Mouse (Mus musculus) midbrain, embryonic 16.5 days (tissue): ENCODE measurements at regions not wholly inside any gene's neighbourhood (a gene's known extent, or its start where the extent isn't known, plus 50 kb on each side); places are given as distances from the start of the nearest gene placed in this dataset.

Experiments
- ATAC-seq: fragments of 200-750 bp; cut with Nextera tagmentation; 2 replicates; pipeline ENCODE4 v1.8.0; 2017; ENCODE audit warnings: moderate TSS enrichment
- H3K27ac ChIP-seq: fragments of 300-500 bp; sonication (generic); 2 replicates; pipeline ENCODE4 v1.5.1; 2014; ENCODE audit warnings: mild to moderate bottlenecking, low read length, mixed read lengths
- H3K27me3 ChIP-seq: fragments of 300-500 bp; sonication (generic); 2 replicates; pipeline ENCODE4 v1.6.1; 2014; ENCODE audit warnings: low read depth, low read length, mixed read lengths; ENCODE audit not compliant: control insufficient read depth, insufficient read depth
- H3K36me3 ChIP-seq: fragments of 300-500 bp; sonication (generic); 2 replicates; pipeline ENCODE4 v1.6.1; 2014; ENCODE audit warnings: mild to moderate bottlenecking, low read length, moderate library complexity, mixed read lengths; ENCODE audit not compliant: control insufficient read depth, insufficient read depth
- H3K4me1 ChIP-seq: fragments of 300-500 bp; sonication (generic); 2 replicates; pipeline ENCODE4 v1.6.1; 2014; ENCODE audit warnings: mild to moderate bottlenecking, low read length, mixed read lengths; ENCODE audit not compliant: control insufficient read depth, insufficient read depth
- H3K4me2 ChIP-seq: fragments of 300-500 bp; sonication (generic); 2 replicates; pipeline ENCODE4 v1.6.1; 2014; ENCODE audit warnings: mild to moderate bottlenecking, low read length, mixed read lengths
- H3K4me3 ChIP-seq: fragments of 300-500 bp; sonication (generic); 2 replicates; pipeline ENCODE4 v1.5.1; 2014; ENCODE audit warnings: low read depth, mild to moderate bottlenecking, low read length, moderate library complexity, mixed read lengths
- H3K9ac ChIP-seq: fragments of 300-500 bp; sonication (generic); 2 replicates; pipeline ENCODE4 v1.6.1; 2014; ENCODE audit warnings: low read depth, low read length, mixed read lengths
- H3K9me3 ChIP-seq: fragments of 300-500 bp; sonication (generic); replicated peaks from 2 replicates; pipeline ENCODE4 v1.6.1; 2014; ENCODE audit warnings: mild to moderate bottlenecking, low read length, mixed read lengths; ENCODE audit not compliant: control insufficient read depth, poor library complexity, severe bottlenecking
- WGBS: fragments of 180-500 bp; shearing (Covaris S2); extraction: QIAGEN DNeasy Blood & Tissue Kit; methylation state at CpG from one replicate; pipeline ENCODE4 v1.1.7; 2014; 5-methylcytosine and 5-hydroxymethylcytosine counted together

DNA sequence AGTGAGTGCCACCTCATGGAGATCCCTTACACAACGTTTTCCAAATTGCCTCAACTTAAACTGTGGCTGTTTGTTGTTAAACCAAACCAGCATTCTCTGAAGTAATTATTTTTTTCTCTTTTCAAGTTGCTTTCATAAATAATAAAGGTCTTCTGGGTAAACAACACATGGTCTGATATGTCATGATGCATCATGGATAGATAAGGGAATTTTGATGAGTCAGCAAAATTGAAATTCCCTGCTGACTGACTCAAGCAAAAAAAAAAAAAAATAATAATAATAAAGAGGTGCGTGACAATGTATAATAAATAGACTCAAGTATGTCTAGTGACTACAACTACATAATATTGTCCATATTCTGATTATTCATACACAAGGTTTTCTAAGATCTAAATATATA, 201.8 kb downstream of the Adgb start:
- WGBS = 79% methylated on average over 2 of the region's 2 CpGs
- no peak overlapping the region for H3K9ac ChIP-seq

DNA sequence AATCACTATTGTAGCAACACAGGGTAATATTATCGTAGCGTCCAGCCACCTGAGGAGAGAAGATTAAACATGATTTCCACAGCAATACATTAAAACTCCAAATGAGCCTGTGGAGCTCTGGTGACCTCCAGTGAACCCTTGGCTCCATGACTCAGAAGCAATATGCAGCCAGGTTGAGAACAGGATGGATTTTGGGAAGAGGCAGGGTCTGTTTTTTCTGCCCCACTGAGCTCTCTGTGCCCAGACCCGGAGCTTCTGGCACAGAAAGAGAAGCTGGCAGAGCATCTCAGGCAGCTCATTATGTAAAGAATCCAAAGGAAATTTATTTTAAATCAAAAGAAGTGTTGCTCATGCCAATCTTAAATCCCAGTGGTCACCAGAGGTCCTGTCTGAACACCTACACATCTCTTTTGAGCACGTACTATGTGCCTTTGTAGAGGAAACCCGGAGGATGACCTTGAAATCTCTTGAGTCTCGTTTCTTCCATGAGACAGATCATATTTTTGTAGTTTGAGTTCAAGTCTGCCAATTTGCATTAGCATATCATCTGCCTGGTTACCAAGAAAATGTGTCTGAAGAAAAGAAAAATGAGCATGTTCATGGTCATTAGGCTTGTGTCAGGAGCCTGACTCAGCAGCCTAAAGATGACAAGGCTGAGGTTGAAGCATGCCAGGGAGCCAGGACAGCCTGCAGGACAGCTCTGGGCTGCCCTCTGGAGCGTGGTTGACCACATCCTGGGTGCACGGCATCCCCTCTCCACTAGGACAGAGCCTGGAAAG, 219.4 kb downstream of the Adgb start:
- Histone ChIP-seq H3K36me3 (no peaks in the 10 kb centered on the region), H3K27me3 (no peaks in the 10 kb centered on the region), H3K4me2 (no peak overlapping the region), H3K27ac (no peak overlapping the region), H3K9ac (no peak overlapping the region), H3K4me1 (no peaks in the 10 kb centered on the region), H3K4me3 (no peak overlapping the region), H3K9me3 (no peaks in the 10 kb centered on the region)
- 63% methylated on average over 8 of the region's 8 CpGs for WGBS
- ATAC-seq = 0 out of 2 replicates have a peak, but pooled peaks have one; percentile 48

More for the DNA sequence above, 201.8 kb downstream of the Adgb start:
- H3K4me2 ChIP-seq = no peak overlapping the region
- no peaks in the 10 kb centered on the region for H3K9me3 ChIP-seq
- no peak overlapping the region for H3K27ac ChIP-seq
- no peaks in the 10 kb centered on the region for H3K27me3 ChIP-seq
- H3K36me3 ChIP-seq = no peaks in the 10 kb centered on the region
- H3K4me1 ChIP-seq = no peaks in the 10 kb centered on the region
- H3K4me3 ChIP-seq = no peak overlapping the region
- no peak for ATAC-seq

DNA sequence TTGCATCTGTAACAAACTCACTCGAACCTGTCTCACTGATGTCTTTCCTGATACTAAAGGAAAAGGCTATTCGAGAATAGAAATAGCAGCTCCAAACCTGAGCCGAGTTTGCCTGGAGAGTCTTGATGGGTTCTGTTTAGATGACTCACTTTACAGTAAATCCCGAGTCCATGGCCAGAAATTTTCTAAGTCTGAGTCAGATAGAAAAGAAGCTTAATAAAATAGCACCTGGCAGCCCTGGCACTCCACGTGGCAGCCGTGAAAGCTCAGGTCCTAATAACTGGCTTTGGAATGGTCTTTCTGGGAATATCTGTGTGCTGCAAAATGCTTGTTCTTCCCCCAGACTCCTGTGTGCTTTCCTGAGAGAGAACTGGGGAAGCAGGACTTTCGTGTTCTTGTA, 220.0 kb downstream of the Adgb start:
- Histone ChIP-seq H3K9me3 (no peaks in the 10 kb centered on the region), H3K4me2 (no peak overlapping the region), H3K4me3 (no peak overlapping the region), H3K27me3 (no peaks in the 10 kb centered on the region), H3K9ac (no peak overlapping the region), H3K4me1 (no peaks in the 10 kb centered on the region; the same call in 1 of the 2 replicates), H3K36me3 (no peaks in the 10 kb centered on the region), H3K27ac (no peak overlapping the region)
- ATAC-seq = no peak
- 78% methylated on average over 7 of the region's 7 CpGs for WGBS

DNA sequence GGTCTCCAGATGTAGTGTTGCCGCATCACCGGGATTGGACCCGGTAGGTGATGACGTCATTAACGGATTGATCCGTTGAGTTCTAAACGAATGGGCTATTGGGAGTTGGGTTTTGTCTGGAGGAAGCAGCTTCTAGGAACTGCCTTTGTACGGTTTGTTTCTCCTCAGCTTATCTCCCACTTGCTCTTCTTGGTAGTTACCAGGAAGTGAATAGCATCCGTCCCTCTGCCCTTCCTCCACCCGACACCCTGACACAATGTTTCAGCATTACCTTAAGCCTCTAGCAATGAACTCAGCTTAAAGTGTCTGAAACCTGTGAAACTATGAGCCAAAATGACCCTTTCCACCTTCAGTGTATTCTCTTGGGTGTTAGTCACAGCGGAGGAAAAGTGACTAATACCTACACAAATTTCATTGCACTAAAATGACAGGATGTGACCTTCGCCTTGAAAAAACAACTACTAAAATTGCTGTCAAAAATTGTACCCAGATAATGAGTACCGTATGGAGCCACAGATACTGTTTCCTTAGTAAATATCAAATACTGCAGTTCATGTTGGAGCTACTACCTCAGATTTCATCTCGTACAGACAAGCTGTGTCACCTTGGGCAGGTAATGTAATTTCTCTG, 237.1 kb downstream of the Adgb start:
- H3K9ac ChIP-seq = no peak overlapping the region
- ATAC-seq = no peak

DNA sequence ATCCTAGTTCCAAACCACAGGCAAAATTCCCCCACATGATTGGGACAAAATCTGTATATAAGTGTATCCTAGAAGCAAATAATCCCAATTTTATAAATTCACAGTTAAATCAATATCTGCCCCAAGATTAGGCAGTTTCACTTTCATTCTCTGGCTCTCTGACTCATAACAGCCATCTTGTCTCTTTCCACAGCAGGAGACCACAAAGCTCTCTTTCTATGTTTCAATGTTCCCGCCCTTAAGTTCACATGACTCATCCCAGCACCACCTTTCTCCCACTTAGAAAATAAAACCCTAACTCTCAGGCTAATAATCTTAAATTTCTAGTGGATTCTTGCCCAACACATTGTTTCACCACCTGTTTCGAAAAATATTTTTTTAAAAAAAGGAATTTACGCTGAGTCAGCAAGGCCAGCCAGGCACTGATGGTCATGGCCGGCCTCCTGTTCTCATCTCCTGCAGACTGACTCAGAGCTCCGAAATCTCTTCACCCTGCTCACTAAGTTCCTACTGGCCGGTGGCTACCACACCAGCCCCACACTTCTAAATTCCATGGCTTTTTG, 247.5 kb downstream of the Adgb start:
- Histone ChIP-seq H3K36me3 (no peaks in the 10 kb centered on the region), H3K9me3 (no peaks in the 10 kb centered on the region; the same call in 1 of the 2 replicates), H3K27me3 (no peaks in the 10 kb centered on the region), H3K4me3 (no peak overlapping the region), H3K9ac (no peak overlapping the region), H3K4me1 (no peaks in the 10 kb centered on the region), H3K4me2 (no peak overlapping the region), H3K27ac (no peak overlapping the region)
- ATAC-seq = no peak
- 94% methylated on average over 6 of the region's 6 CpGs for WGBS

More for the DNA sequence above, 237.1 kb downstream of the Adgb start:
- Histone ChIP-seq H3K4me2 (no peak overlapping the region), H3K4me1 (no peaks in the 10 kb centered on the region), H3K27ac (no peak overlapping the region), H3K36me3 (no peaks in the 10 kb centered on the region), H3K4me3 (no peak overlapping the region), H3K27me3 (no peaks in the 10 kb centered on the region), H3K9me3 (no peaks in the 10 kb centered on the region; the same call in 1 of the 2 replicates)
- 95% methylated on average over 14 of the region's 14 CpGs for WGBS

DNA sequence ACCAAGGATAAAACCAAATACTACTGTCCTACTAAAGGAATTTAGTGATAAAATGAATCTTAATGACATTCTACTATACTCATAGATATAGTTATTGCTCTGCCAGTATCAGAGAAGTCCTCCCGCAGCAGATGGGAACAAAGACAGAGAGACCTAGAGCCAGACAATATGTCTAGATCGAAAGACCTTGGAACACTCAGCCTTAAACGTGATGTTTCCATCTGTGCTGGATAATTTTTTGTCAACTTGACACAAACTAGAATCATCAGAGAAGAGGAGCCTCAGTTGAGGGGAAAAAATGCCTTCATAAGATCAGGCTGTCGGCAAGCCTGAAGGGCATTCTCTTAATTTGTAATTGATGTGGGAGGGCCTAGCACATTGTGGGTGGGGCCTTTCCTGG, 252.4 kb downstream of the Adgb start:
- Histone ChIP-seq H3K36me3 (no peaks in the 10 kb centered on the region), H3K27me3 (no peaks in the 10 kb centered on the region), H3K4me2 (no peak overlapping the region), H3K4me3 (no peak overlapping the region), H3K4me1 (peaks cover 5% of the 10 kb centered on the region; the same call in 1 of the 2 replicates), H3K27ac (no peak overlapping the region), H3K9me3 (no peaks in the 10 kb centered on the region), H3K9ac (no peak overlapping the region)
- no peak for ATAC-seq
- WGBS = 90% methylated on average over 4 of the region's 4 CpGs

DNA sequence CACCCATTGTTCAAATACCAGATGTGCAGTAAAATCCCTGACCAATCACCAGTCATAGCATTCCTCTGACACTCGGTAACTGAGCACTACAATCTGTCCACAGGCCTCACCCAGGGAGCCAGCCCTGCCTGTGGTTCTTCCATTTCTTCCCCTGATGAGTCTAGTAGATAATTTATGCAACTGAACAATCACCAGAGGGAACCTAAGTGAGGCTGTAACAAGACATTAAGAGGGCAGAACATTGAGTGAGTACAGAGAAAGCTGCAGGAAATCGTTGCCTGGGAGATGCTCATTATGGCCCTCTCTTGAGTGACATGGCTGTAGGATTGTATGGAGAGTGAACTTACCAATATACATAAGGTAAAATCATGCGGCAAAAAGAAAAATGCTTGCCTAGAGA, 255.2 kb downstream of the Adgb start:
- Histone ChIP-seq H3K4me2 (no peak overlapping the region), H3K27ac (no peak overlapping the region), H3K4me3 (no peak overlapping the region), H3K36me3 (no peaks in the 10 kb centered on the region), H3K27me3 (no peaks in the 10 kb centered on the region), H3K9ac (no peak overlapping the region), H3K4me1 (peaks cover 6% of the 10 kb centered on the region; the same call in 1 of the 2 replicates), H3K9me3 (no peaks in the 10 kb centered on the region)
- WGBS = 32% methylated on average over 3 of the region's 3 CpGs
- ATAC-seq = no peak

DNA sequence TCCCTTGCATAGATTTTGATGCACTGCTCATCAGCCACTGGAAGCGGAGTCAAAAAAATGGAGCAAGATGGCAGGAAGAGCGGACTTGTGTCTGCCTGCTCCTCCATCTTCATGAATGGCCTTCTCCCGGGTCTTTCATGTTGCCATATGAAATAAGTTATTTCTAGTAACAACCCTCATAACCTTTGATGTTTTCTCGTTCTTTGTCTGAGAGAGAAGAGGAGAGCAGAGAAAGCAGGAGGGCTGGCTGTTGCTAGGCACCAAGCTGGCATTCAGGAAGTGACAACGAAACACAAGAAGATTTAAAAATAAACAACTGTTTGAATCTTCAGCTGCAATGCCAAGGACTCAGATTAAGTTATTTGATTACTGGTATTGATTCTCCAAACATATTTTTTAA, 256.8 kb downstream of the Adgb start:
- ATAC-seq = peak; percentile 58; the same call in 1 of the 2 replicates
- no peak overlapping the region for H3K9ac ChIP-seq
- H3K9me3 ChIP-seq = no peaks in the 10 kb centered on the region
- H3K27ac ChIP-seq = peak overlapping the region; percentile 50; the same call in 1 of the 2 replicates
- no peak overlapping the region for H3K4me3 ChIP-seq
- 46% methylated on average over 5 of the region's 5 CpGs for WGBS
- H3K4me2 ChIP-seq = no peak overlapping the region
- H3K36me3 ChIP-seq = no peaks in the 10 kb centered on the region
- H3K27me3 ChIP-seq = no peaks in the 10 kb centered on the region
- H3K4me1 ChIP-seq = peaks cover 6% of the 10 kb centered on the region; the same call in 1 of the 2 replicates

DNA sequence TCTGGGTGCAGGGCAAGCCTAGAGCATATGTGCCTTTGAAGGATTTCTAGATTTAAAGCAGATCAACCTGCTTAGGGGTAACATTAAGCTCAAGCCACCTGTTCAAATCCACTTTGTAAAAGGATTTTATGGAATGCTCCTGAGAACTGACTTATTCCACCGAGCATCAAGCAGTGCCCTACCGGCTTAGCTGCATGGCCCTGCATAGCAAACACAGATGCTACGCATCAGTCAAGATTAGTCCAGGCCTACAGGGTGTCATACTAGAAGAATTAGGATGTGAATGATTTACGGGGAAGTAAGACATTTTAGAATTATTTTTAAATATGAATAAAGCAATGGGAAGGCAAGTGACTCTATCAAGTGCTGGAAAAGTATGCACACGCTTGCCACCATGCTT, 263.8 kb downstream of the Adgb start:
- no peak for ATAC-seq
- Histone ChIP-seq H3K27me3 (no peaks in the 10 kb centered on the region), H3K9me3 (no peaks in the 10 kb centered on the region), H3K27ac (no peak overlapping the region), H3K9ac (no peak overlapping the region), H3K36me3 (no peaks in the 10 kb centered on the region), H3K4me2 (no peak overlapping the region), H3K4me1 (no peaks in the 10 kb centered on the region), H3K4me3 (no peak overlapping the region)
- WGBS = 65% methylated on average over 5 of the region's 5 CpGs
